Mouse (Mus musculus) left cerebral cortex, adult 18-20 months (tissue): ENCODE measurements around the gene Kpna7. TPM values are rescaled to one million over a fixed set of nuclear protein-coding genes. Genes with fewer than 3 reads are reported as not detected.
"Not testable (repeated sequence)": the region's sequence is repeated elsewhere in the genome, so short reads cannot be mapped to it uniquely, and the experiment has no call there.

ENCODE experiments used
- DNase-seq, 2 experiments: peaks; one replicate each; pipeline ENCODE4 v3.0.0; 2021 to 2022; ENCODE audit warnings: low spot score in 2 of 2, mixed read lengths in 1 of 2
- total RNA-seq, 2 experiments: library from RNA; stranded (reverse); gene quantifications; 2 replicates each; pipeline ENCODE4 v1.2.3; 2021

The Kpna7 gene
- total RNA-seq, 2 experiments from 2014 or later, result not detected

GRCm38 (mm10) chr5:145104328-145104727, 20.5 kb upstream of the Kpna7 start:
- no peak for DNase-seq

- no peak for DNase-seq
Measured at GRCm38 (mm10) chr5:145102706-145103105, 18.9 kb upstream of the Kpna7 start.

- not testable (repeated sequence) for DNase-seq
Measured at GRCm38 (mm10) chr5:145101451-145101850, 17.6 kb upstream of the Kpna7 start.

GRCm38 (mm10) chr5:145100960-145101359, 17.1 kb upstream of the Kpna7 start:
- no peak for DNase-seq

GRCm38 (mm10) chr5:145098340-145098821, 14.6 kb upstream of the Kpna7 start:
- no peak for DNase-seq

- no peak for DNase-seq
Measured at GRCm38 (mm10) chr5:145096195-145096594, 12.4 kb upstream of the Kpna7 start.

GRCm38 (mm10) chr5:145089878-145090277, 6.0 kb upstream of the Kpna7 start:
- DNase-seq, result no peak

GRCm38 (mm10) chr5:145088186-145088585, 4.4 kb upstream of the Kpna7 start:
- DNase-seq, result no peak

GRCm38 (mm10) chr5:145084822-145085221, 992 bp upstream of the Kpna7 start:
- no peak for DNase-seq

GRCm38 (mm10) chr5:145083201-145083600, 629 bp downstream of the Kpna7 start:
- not testable (repeated sequence) for DNase-seq

- no peak for DNase-seq
Measured at GRCm38 (mm10) chr5:145081866-145082613, 1.8 kb downstream of the Kpna7 start.

- DNase-seq, result no peak
Measured at GRCm38 (mm10) chr5:145075081-145075480, 8.7 kb downstream of the Kpna7 start.

GRCm38 (mm10) chr5:145071342-145071741, 12.5 kb downstream of the Kpna7 start:
- no peak for DNase-seq

- DNase-seq, result peak; percentile 84 to 87
Measured at GRCm38 (mm10) chr5:145069707-145070106, 14.1 kb downstream of the Kpna7 start.

GRCm38 (mm10) chr5:145068863-145069262, 15.0 kb downstream of the Kpna7 start:
- no peak for DNase-seq

- no peak for DNase-seq
Measured at GRCm38 (mm10) chr5:145064765-145065340, 19.0 kb downstream of the Kpna7 start.

GRCm38 (mm10) chr5:145059524-145059923, 24.3 kb downstream of the Kpna7 start:
- no peak for DNase-seq

- no peak for DNase-seq
Measured at GRCm38 (mm10) chr5:145058722-145059121, 25.1 kb downstream of the Kpna7 start.

- no peak for DNase-seq
Measured at GRCm38 (mm10) chr5:145057907-145058306, 25.9 kb downstream of the Kpna7 start.

- not testable (repeated sequence) for DNase-seq
Measured at GRCm38 (mm10) chr5:145054187-145054586, 29.6 kb downstream of the Kpna7 start.

- DNase-seq, result not testable (repeated sequence)
Measured at GRCm38 (mm10) chr5:145042690-145043089, 41.1 kb downstream of the Kpna7 start, which contains the start of gene 1700018F24Rik. Gene 1700018F24Rik, plus strand, starts transcription at chr5:145042990.

- peak in 1 of 2 experiments; percentile 4 for DNase-seq
Measured at GRCm38 (mm10) chr5:145041628-145042027, 42.2 kb downstream of the Kpna7 start.
